Mouse (Mus musculus): ENCODE measurements around the gene Rab25. TPM values are rescaled to one million over a fixed set of nuclear protein-coding genes. Genes with fewer than 3 reads are reported as not detected.

The Rab25 gene
- 4.3 TPM for polyA plus RNA-seq (2014; fragmentation: Illumina TruSeq; extraction: RNeasy Lipid Tissue Mini Kit (QIAGEN cat#74804); ENCODE audit: low replicate concordance)

DNA sequence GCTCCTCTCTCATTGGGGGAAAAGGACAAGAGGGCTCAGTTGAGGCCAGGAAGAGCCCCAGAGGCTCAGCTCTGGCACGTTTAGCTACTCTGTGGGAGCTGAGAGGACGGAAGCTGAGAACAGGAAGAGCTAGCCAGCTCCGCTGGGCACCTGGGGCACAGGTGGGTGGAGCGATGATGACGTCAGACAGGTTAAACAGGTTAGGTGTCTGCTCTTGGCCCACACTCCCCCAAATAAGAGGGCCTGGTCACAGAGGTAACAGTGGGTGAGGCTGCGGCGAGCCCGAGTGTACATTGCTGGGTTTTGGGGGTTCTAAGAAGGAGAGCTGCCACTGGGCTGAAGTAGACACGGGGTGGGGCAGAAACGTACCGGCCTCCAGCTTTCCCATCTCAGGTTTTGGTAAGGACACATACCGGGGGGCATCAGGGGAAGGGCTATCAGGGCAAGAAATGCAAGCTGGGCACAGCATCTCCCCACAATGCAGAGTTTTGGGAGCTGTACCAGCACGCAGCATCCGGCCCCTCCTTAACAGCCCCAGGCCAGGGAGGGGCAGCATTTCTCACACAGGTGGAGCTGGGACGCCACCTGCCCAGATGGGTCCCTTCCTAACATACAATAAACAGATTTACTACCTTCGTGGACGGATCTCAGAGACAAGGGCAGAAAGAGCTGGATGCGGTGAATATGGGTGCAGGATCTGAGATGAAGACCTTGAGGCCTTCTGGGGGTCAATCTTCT lies at the start of gene Rab25:
TSS of gene Rab25 (minus strand) at position 121 of the 738 bp plus-strand sequence.

DNA sequence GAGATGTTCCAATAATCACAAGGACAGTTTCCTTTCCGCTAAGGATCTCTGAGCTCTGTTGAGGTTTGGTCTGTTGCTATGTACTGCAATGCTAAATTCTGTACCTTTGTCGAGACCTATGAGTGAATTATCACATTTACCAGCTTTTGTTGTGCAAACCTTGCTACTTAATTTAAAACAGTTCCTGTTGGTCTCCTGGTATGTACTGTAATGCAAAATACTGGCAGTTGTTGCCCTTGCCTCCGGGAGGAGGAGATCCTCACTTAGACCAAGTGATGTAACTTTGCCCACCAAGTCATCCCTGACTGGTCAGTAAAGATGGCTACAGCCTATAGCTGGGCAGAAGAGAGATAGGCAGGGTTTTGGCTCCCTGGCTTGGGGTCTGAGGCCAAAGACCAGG lies 27.4 kb upstream of the Rab25 start, which contains the start of gene Ssr2:
TSS of gene Ssr2 (plus strand) at position 337 of the 400 bp plus-strand sequence.

GRCm38 (mm10) chr3:88553525-88553879 lies 5.4 kb upstream of the Rab25 start, which contains the start of gene Ubqln4:
TSS of gene Ubqln4 (plus strand) at chr3:88553758.

GRCm38 (mm10) chr3:88552676-88553524 lies 4.8 kb upstream of the Rab25 start, which contains the start of gene Lamtor2:
TSS of gene Lamtor2 (minus strand) at chr3:88553074.

DNA sequence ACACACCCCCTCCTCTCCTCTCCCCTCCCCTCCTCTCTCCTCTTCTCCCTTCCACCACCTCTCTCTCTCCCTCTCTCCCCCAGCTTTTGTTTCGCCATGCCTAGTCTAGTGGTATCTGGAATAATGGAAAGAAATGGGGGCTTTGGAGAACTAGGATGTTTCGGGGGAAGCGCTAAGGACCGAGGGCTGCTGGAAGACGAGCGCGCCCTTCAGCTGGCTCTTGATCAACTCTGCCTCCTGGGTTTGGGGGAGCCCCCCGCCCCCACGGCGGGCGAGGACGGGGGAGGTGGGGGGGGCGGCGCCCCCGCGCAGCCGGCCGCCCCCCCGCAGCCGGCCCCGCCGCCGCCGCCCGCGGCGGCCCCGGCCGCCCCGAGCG lies 15.8 kb downstream of the Rab25 start, which contains the start of gene Mex3a:
TSS of gene Mex3a (plus strand) at position 97 of the 376 bp plus-strand sequence.

GRCm38 (mm10) chr3:88509692-88510420 lies 38.2 kb downstream of the Rab25 start, which contains the start of gene Lmna:
TSS of gene Lmna (minus strand) at chr3:88509956.

Other genes starting within 250 kb of the Rab25 start
- gene Glmp, start 223.3 kb downstream of the Rab25 start, polyA plus RNA-seq (2014; fragmentation: Illumina TruSeq; extraction: RNeasy Lipid Tissue Mini Kit (QIAGEN cat#74804); ENCODE audit: low replicate concordance) = 1.4 TPM
- gene Tmem79, start 212.2 kb downstream of the Rab25 start, polyA plus RNA-seq (2014; fragmentation: Illumina TruSeq; extraction: RNeasy Lipid Tissue Mini Kit (QIAGEN cat#74804); ENCODE audit: low replicate concordance) = 1.3 TPM
- 16.8 TPM for gene Smg5, start 212.0 kb downstream of the Rab25 start, polyA plus RNA-seq (2014; fragmentation: Illumina TruSeq; extraction: RNeasy Lipid Tissue Mini Kit (QIAGEN cat#74804); ENCODE audit: low replicate concordance)
- gene Paqr6, start 183.7 kb downstream of the Rab25 start, polyA plus RNA-seq (2014; fragmentation: Illumina TruSeq; extraction: RNeasy Lipid Tissue Mini Kit (QIAGEN cat#74804); ENCODE audit: low replicate concordance) = not detected
- gene Bglap3, start 175.6 kb downstream of the Rab25 start, polyA plus RNA-seq (2014; fragmentation: Illumina TruSeq; extraction: RNeasy Lipid Tissue Mini Kit (QIAGEN cat#74804); ENCODE audit: low replicate concordance) = not detected
- gene Bglap2, start 169.6 kb downstream of the Rab25 start, polyA plus RNA-seq (2014; fragmentation: Illumina TruSeq; extraction: RNeasy Lipid Tissue Mini Kit (QIAGEN cat#74804); ENCODE audit: low replicate concordance) = not detected
- not detected for gene Bglap, start 163.8 kb downstream of the Rab25 start, polyA plus RNA-seq (2014; fragmentation: Illumina TruSeq; extraction: RNeasy Lipid Tissue Mini Kit (QIAGEN cat#74804); ENCODE audit: low replicate concordance)
- 3.2 TPM for gene Pmf1, start 138.0 kb downstream of the Rab25 start, polyA plus RNA-seq (2014; fragmentation: Illumina TruSeq; extraction: RNeasy Lipid Tissue Mini Kit (QIAGEN cat#74804); ENCODE audit: low replicate concordance)
- 17.2 TPM for gene Slc25a44, start 123.2 kb downstream of the Rab25 start, polyA plus RNA-seq (2014; fragmentation: Illumina TruSeq; extraction: RNeasy Lipid Tissue Mini Kit (QIAGEN cat#74804); ENCODE audit: low replicate concordance)
- gene Sema4a, start 87.1 kb downstream of the Rab25 start, polyA plus RNA-seq (2014; fragmentation: Illumina TruSeq; extraction: RNeasy Lipid Tissue Mini Kit (QIAGEN cat#74804); ENCODE audit: low replicate concordance) = 95.3 TPM
- gene Lmna, start 38.3 kb downstream of the Rab25 start, polyA plus RNA-seq (2014; fragmentation: Illumina TruSeq; extraction: RNeasy Lipid Tissue Mini Kit (QIAGEN cat#74804); ENCODE audit: low replicate concordance) = 3.3 TPM
- gene Mex3a, start 15.9 kb downstream of the Rab25 start, polyA plus RNA-seq (2014; fragmentation: Illumina TruSeq; extraction: RNeasy Lipid Tissue Mini Kit (QIAGEN cat#74804); ENCODE audit: low replicate concordance) = 0.37 TPM
- gene Lamtor2, start 4.8 kb upstream of the Rab25 start, polyA plus RNA-seq (2014; fragmentation: Illumina TruSeq; extraction: RNeasy Lipid Tissue Mini Kit (QIAGEN cat#74804); ENCODE audit: low replicate concordance) = 2.2 TPM
- gene Ubqln4, start 5.5 kb upstream of the Rab25 start, polyA plus RNA-seq (2014; fragmentation: Illumina TruSeq; extraction: RNeasy Lipid Tissue Mini Kit (QIAGEN cat#74804); ENCODE audit: low replicate concordance) = 12.7 TPM
- 19.5 TPM for gene Ssr2, start 27.6 kb upstream of the Rab25 start, polyA plus RNA-seq (2014; fragmentation: Illumina TruSeq; extraction: RNeasy Lipid Tissue Mini Kit (QIAGEN cat#74804); ENCODE audit: low replicate concordance)
- 17.8 TPM for gene Arhgef2, start 57.7 kb upstream of the Rab25 start, polyA plus RNA-seq (2014; fragmentation: Illumina TruSeq; extraction: RNeasy Lipid Tissue Mini Kit (QIAGEN cat#74804); ENCODE audit: low replicate concordance)
- not detected for gene Rxfp4, start 104.8 kb upstream of the Rab25 start, polyA plus RNA-seq (2014; fragmentation: Illumina TruSeq; extraction: RNeasy Lipid Tissue Mini Kit (QIAGEN cat#74804); ENCODE audit: low replicate concordance)
- 73.0 TPM for gene Khdc4, start 137.5 kb upstream of the Rab25 start, polyA plus RNA-seq (2014; fragmentation: Illumina TruSeq; extraction: RNeasy Lipid Tissue Mini Kit (QIAGEN cat#74804); ENCODE audit: low replicate concordance)
- 4.8 TPM for gene Rit1, start 168.5 kb upstream of the Rab25 start, polyA plus RNA-seq (2014; fragmentation: Illumina TruSeq; extraction: RNeasy Lipid Tissue Mini Kit (QIAGEN cat#74804); ENCODE audit: low replicate concordance)
- gene Syt11, start 226.9 kb upstream of the Rab25 start, polyA plus RNA-seq (2014; fragmentation: Illumina TruSeq; extraction: RNeasy Lipid Tissue Mini Kit (QIAGEN cat#74804); ENCODE audit: low replicate concordance) = 5.4 TPM

All from small intestine, adult 10 weeks (tissue).